Mouse (Mus musculus) C2C12 (cell line): ENCODE measurements around the gene Wfdc1. TPM values are rescaled to one million over a fixed set of nuclear protein-coding genes. Genes with fewer than 3 reads are reported as not detected.

Source experiments
- H3K27me3 ChIP-seq: one replicate; pipeline ENCODE4 v1.6.1; 2011; ENCODE audit not compliant: control insufficient read depth, insufficient read depth, insufficient read length
- H3K36me3 ChIP-seq: one replicate; pipeline ENCODE4 v1.6.1; 2011; ENCODE audit not compliant: control insufficient read depth, insufficient read depth
- H3K4me3 ChIP-seq: one replicate; pipeline ENCODE4 v1.5.1; 2011; ENCODE audit warnings: mild to moderate bottlenecking, control low read depth; ENCODE audit not compliant: poor library complexity, insufficient read depth, severe bottlenecking
- H3K79me2 ChIP-seq: one replicate; pipeline ENCODE4 v1.6.1; 2011; ENCODE audit not compliant: control insufficient read depth, insufficient read depth
- H3K79me3 ChIP-seq: one replicate; pipeline ENCODE4 v1.6.1; 2011; ENCODE audit warnings: low read depth, control low read depth
- H3ac ChIP-seq: one replicate; pipeline ENCODE3; 2011; ENCODE audit warnings: low read depth; ENCODE audit not compliant: control insufficient read depth, insufficient read length
- CEBPB ChIP-seq: IDR thresholded peaks from one replicate; pipeline ENCODE4 v1.6.1; 2011; ENCODE audit warnings: low read depth, mild to moderate bottlenecking, control low read depth, moderate library complexity
- CTCF ChIP-seq: IDR thresholded peaks from one replicate; pipeline ENCODE4 v1.5.1; 2011; ENCODE audit not compliant: control insufficient read depth, insufficient read depth, insufficient read length
- FOSL1 ChIP-seq: IDR thresholded peaks from one replicate; pipeline ENCODE4 v1.8.0; 2011; ENCODE audit warnings: mild to moderate bottlenecking, low read length; ENCODE audit not compliant: poor library complexity, insufficient read depth, severe bottlenecking
- MAX ChIP-seq: IDR thresholded peaks from one replicate; pipeline ENCODE4 v1.6.1; 2011; ENCODE audit warnings: mild to moderate bottlenecking, control low read depth
- MYOD1 ChIP-seq: IDR thresholded peaks from one replicate; pipeline ENCODE4 v1.6.1; 2011; ENCODE audit warnings: low read depth; ENCODE audit not compliant: control insufficient read depth, insufficient read length
- MYOG ChIP-seq: IDR thresholded peaks from one replicate; pipeline ENCODE4 v1.6.1; 2011; ENCODE audit not compliant: control insufficient read depth, insufficient read length; ENCODE audit errors: extremely low read depth
- USF1 ChIP-seq: IDR thresholded peaks from one replicate; pipeline ENCODE4 v1.6.1; 2011; ENCODE audit warnings: low read depth, mild to moderate bottlenecking, control low read depth, moderate library complexity
- polyA plus RNA-seq: library from polyadenylated mRNA; unstranded; fragments of >200 nt; fragmentation: generic; extraction: Trizol; gene quantifications from one replicate; pipeline ENCODE4 v1.2.1, GENCODE M21; 2012; ENCODE audit warnings: missing spikeins

The Wfdc1 gene
- polyA plus RNA-seq, 1 experiment, result not detected

GRCm38 (mm10) chr8:119627613-119628359, 38.4 kb upstream of the Wfdc1 start:
- Histone ChIP-seq H3K27me3 (peaks cover 87% of the 10 kb centered on the region), H3K4me3 (no peak overlapping the region), H3K36me3 (no peaks in the 10 kb centered on the region), H3ac (no peak overlapping the region), H3K79me2 (no peaks in the 10 kb centered on the region), H3K79me3 (no peaks in the 10 kb centered on the region)
- TF ChIP-seq MYOG, result no peak

- Histone ChIP-seq H3K4me3 (no peak overlapping the region), H3K27me3 (peaks cover 87% of the 10 kb centered on the region), H3K79me3 (no peaks in the 10 kb centered on the region), H3ac (no peak overlapping the region), H3K36me3 (no peaks in the 10 kb centered on the region), H3K79me2 (no peaks in the 10 kb centered on the region)
- TF ChIP-seq CEBPB (no peak), MYOG (no peak), MAX (no peak)
Measured at GRCm38 (mm10) chr8:119630841-119631240, 35.3 kb upstream of the Wfdc1 start.

- H3K36me3 ChIP-seq, result no peaks in the 10 kb centered on the region
- H3K79me3 ChIP-seq, result no peaks in the 10 kb centered on the region
- TF ChIP-seq MYOG, result no peak
- no peak for TF ChIP-seq MAX
- no peak for TF ChIP-seq CTCF
- no peaks in the 10 kb centered on the region for H3K79me2 ChIP-seq
- no peak overlapping the region for H3K4me3 ChIP-seq
- H3K27me3 ChIP-seq, result peaks cover 89% of the 10 kb centered on the region
- H3ac ChIP-seq, result no peak overlapping the region
Measured at GRCm38 (mm10) chr8:119632246-119632645, 33.9 kb upstream of the Wfdc1 start.

GRCm38 (mm10) chr8:119632909-119633308, 33.3 kb upstream of the Wfdc1 start:
- H3K36me3 ChIP-seq, result no peaks in the 10 kb centered on the region
- H3ac ChIP-seq, result no peak overlapping the region
- H3K4me3 ChIP-seq, result no peak overlapping the region
- H3K79me3 ChIP-seq, result no peaks in the 10 kb centered on the region
- H3K27me3 ChIP-seq, result peaks cover 89% of the 10 kb centered on the region
- H3K79me2 ChIP-seq, result no peaks in the 10 kb centered on the region
- TF ChIP-seq CEBPB (no peak), MYOD1 (no peak), FOSL1 (no peak), MYOG (no peak), CTCF (no peak), USF1 (no peak), MAX (no peak)

- TF ChIP-seq FOSL1 (no peak), CTCF (no peak), CEBPB (no peak), MYOD1 (no peak), MAX (no peak), MYOG (no peak), USF1 (no peak)
- peaks cover 83% of the 10 kb centered on the region for H3K27me3 ChIP-seq
Measured at GRCm38 (mm10) chr8:119634616-119635336, 31.4 kb upstream of the Wfdc1 start.

GRCm38 (mm10) chr8:119635378-119635777, 30.8 kb upstream of the Wfdc1 start, which contains the start of gene Kcng4:
Gene Kcng4, minus strand, starts transcription at chr8:119635680.
- no peak for TF ChIP-seq USF1
- no peak for TF ChIP-seq CEBPB
- TF ChIP-seq MAX, result no peak
- TF ChIP-seq MYOD1, result no peak
- TF ChIP-seq FOSL1, result no peak
- no peak for TF ChIP-seq CTCF
- no peak for TF ChIP-seq MYOG
- Histone ChIP-seq H3K79me2 (no peaks in the 10 kb centered on the region), H3K79me3 (no peaks in the 10 kb centered on the region), H3ac (no peak within 1 kb of the TSS), H3K36me3 (no peaks in the 10 kb centered on the region), H3K4me3 (no peak within 1 kb of the TSS), H3K27me3 (peaks cover 83% of the 10 kb centered on the region)

More at GRCm38 (mm10) chr8:119634616-119635336, 31.4 kb upstream of the Wfdc1 start:
- Histone ChIP-seq H3K79me3 (no peaks in the 10 kb centered on the region), H3ac (no peak overlapping the region), H3K79me2 (no peaks in the 10 kb centered on the region), H3K36me3 (no peaks in the 10 kb centered on the region), H3K4me3 (no peak overlapping the region)
